Mouse (Mus musculus): ENCODE data around the gene Fasn.

Fasn gene

DNA sequence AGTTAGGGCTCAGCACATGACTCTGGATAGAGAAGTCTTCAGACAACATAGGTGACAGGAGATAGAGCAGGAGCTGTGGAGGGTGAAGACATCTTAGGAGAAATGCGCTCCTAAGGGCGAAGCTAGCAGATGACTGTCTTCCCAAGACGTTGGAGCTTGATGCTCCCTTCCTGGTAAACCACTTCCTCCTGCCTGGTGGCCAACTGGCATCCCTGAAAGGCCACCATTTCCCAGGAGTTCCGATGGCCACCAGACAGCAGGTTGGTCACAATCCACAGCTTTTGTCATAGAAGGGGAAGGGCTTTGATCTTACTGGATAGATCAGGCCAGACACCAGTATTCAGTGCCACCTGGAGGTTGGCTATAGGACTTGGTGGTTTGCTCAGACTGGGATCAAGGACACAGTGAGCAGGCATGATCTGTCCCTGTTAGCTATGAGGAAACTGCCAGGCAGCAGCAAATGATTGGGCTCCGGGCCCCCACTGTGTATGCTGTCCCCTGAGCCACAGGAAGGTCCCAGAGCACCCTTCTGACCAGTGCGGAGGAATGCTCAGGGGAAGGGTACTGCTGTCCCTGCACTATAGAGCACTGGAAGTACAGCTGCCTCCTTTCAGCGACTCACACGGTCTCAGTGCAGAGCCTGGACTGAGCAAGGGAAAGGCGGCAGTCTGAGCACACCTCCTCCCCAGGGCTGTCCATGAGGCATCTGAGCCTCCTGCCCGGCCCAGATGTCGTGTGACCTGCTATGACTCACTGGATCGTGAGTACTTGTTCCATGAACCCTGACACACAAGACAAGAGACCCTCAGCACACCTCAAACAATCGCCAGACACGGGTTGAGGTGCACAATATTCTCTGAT lies 62.3 kb downstream of the Fasn start:
- DNase-seq (ENCODE audit: low read depth, low spot score), result no peak

GRCm38 (mm10) chr11:120760236-120760635 lies 64.1 kb downstream of the Fasn start:
- peak; percentile 44 for DNase-seq (ENCODE audit: low read depth, low spot score)

Data from CD4-positive helper T cell, adult 2 months (primary cell).